Mouse (Mus musculus): ENCODE results near the gene Ecsit. TPM values are rescaled to one million over a fixed set of nuclear protein-coding genes. Genes with fewer than 3 reads are reported as not detected.

The Ecsit gene
- polyA plus RNA-seq, 1 experiment from 2014 or later: 55.0 TPM

DNA sequence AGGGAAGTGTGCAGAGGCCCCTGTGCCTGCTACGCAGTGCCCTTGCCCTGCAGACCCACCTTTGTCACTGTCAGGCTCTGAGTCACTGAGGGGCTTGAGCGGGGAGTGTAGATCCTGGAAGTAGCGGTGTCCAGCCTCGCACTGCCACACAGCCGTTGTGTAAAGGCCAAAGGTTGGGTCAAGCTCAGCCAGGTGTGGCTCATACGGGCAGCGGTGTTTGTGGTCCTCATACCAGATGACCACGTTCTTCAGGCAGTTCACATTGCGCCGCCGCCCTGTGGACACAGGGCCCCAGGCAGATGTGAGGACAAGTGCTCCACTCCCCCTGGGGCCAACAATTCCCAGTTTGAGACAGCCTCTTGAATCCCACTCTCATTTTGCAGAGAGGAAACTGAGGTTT lies 19.6 kb downstream of the Ecsit start:
- Histone ChIP-seq H3K27ac (no peak overlapping the region), H3K4me1 (replicated peaks) (peaks cover 13% of the 10 kb centered on the region), H3K36me3 (peaks cover 36% of the 10 kb centered on the region), H3K27me3 (no peaks in the 10 kb centered on the region), H3K4me2 (no peak overlapping the region), H3K4me3 (no peak overlapping the region), H3K9ac (no peak overlapping the region), H3K9me3 (replicated peaks) (no peaks in the 10 kb centered on the region)
- WGBS: 94% methylated on average over 11 of the region's 11 CpGs
- no peak for ATAC-seq (replicated peaks; ENCODE audit: insufficient number of reproducible peaks, insufficient read depth, low FRiP score, low read depth)

GRCm38 (mm10) chr9:22064341-22064740 lies 20.9 kb downstream of the Ecsit start:
- 88% methylated on average over 3 of the region's 3 CpGs for WGBS
- peaks cover 39% of the 10 kb centered on the region for H3K36me3 ChIP-seq

DNA sequence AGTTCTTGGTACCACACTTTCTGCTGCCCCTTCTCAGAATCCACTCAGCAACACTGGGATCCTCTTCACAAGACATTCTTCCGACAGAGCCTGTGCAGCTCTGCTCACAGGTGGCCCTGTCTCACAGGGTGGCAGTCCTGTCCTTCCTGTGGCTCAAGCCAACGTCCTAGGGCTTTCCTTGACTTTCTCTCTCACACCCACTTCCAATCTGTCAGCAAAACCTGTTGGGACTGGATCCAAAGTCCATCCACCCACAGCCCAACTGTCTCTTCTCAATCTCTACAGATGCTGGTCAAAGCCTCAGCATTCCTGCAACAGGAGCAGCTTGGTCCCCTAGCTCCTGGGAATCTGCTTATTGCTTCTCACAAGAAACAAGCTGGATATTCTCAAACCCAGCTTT lies 23.9 kb downstream of the Ecsit start:
- Histone ChIP-seq H3K4me1 (replicated peaks) (no peaks in the 10 kb centered on the region), H3K9me3 (replicated peaks) (no peaks in the 10 kb centered on the region), H3K36me3 (peaks cover 53% of the 10 kb centered on the region), H3K4me2 (no peak overlapping the region), H3K27me3 (peaks cover 2% of the 10 kb centered on the region; the same call in 1 of the 2 replicates), H3K27ac (no peak overlapping the region), H3K9ac (no peak overlapping the region), H3K4me3 (no peak overlapping the region)
- no peak for ATAC-seq (replicated peaks; ENCODE audit: insufficient number of reproducible peaks, insufficient read depth, low FRiP score, low read depth)
- WGBS: 62% methylated on average over 2 of the region's 2 CpGs

More at GRCm38 (mm10) chr9:22064341-22064740, 20.9 kb downstream of the Ecsit start:
- Histone ChIP-seq H3K27me3 (no peaks in the 10 kb centered on the region), H3K4me2 (no peak overlapping the region), H3K4me1 (replicated peaks) (0 out of 2 replicates have a peak, but pooled peaks cover 1% of the 10 kb centered on the region), H3K27ac (no peak overlapping the region), H3K9ac (no peak overlapping the region), H3K9me3 (replicated peaks) (no peaks in the 10 kb centered on the region), H3K4me3 (no peak overlapping the region)
- 0 out of 2 replicates have a peak, but pooled peaks have one; percentile 14 for ATAC-seq (replicated peaks; ENCODE audit: insufficient number of reproducible peaks, insufficient read depth, low FRiP score, low read depth)

DNA sequence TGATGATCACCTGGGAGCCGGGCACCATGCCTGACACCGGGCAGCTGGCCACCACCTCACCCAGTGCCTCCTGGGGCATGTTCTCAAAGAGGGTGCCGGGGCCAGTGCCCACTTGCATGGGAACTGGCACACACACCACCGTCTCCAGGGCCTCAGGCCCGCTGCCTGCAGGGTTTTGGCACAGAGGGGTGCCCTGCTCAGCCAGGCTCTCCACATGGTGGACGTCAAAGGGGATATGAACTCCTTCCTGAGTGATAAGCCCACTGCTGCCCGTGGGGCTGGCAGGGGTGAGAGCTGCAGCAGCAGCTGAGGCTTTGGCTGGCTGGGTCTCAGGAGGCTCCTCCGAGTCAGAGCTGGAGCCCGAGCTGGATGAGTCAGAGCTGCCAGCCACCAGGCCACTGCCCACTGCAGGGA lies 27.2 kb downstream of the Ecsit start:
- H3K27me3 ChIP-seq: peaks cover 34% of the 10 kb centered on the region
- 84% methylated on average over 9 of the region's 9 CpGs for WGBS
- peaks cover 7% of the 10 kb centered on the region for H3K4me1 ChIP-seq (replicated peaks)
- H3K9me3 ChIP-seq (replicated peaks): no peaks in the 10 kb centered on the region
- H3K4me3 ChIP-seq: no peak overlapping the region
- H3K9ac ChIP-seq: no peak overlapping the region
- no peak overlapping the region for H3K27ac ChIP-seq
- no peak for ATAC-seq (replicated peaks; ENCODE audit: insufficient number of reproducible peaks, insufficient read depth, low FRiP score, low read depth)
- H3K4me2 ChIP-seq: no peak overlapping the region
- H3K36me3 ChIP-seq: peaks cover 32% of the 10 kb centered on the region; the same call in 1 of the 2 replicates

DNA sequence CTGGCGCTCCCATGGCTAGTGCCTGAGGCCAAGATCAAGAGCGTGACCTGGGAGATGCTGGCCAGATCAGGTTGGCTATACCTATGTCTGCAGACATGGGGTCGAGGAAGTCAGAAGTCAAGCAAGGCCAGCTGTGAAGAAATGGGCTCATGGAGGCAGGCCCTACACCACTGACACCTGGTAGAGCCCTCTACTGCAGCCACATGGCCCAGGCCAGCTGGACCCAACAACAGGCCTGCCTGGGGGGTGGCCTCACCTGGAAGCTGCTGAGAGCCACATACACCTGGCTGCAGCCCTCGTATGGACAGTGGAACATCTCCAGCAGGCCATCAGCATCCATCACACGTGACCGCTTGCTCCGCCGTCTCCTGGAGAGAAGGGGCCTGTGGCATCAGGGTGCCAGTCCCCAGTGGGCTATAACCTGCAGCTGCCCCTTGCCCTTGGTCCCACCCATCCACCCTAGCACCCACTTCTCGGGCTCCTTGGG lies 28.2 kb downstream of the Ecsit start:
- Histone ChIP-seq H3K4me1 (replicated peaks) (peaks cover 7% of the 10 kb centered on the region), H3K9me3 (replicated peaks) (no peaks in the 10 kb centered on the region), H3K4me2 (no peak overlapping the region), H3K9ac (no peak overlapping the region), H3K4me3 (no peak overlapping the region), H3K27me3 (peaks cover 43% of the 10 kb centered on the region), H3K36me3 (peaks cover 32% of the 10 kb centered on the region; the same call in 1 of the 2 replicates), H3K27ac (no peak overlapping the region)
- 88% methylated on average over 9 of the region's 9 CpGs for WGBS
- no peak for ATAC-seq (replicated peaks; ENCODE audit: insufficient number of reproducible peaks, insufficient read depth, low FRiP score, low read depth)

GRCm38 (mm10) chr9:22056303-22056910 lies 28.8 kb downstream of the Ecsit start:
- Histone ChIP-seq H3K4me1 (replicated peaks) (peaks cover 13% of the 10 kb centered on the region), H3K36me3 (peaks cover 28% of the 10 kb centered on the region; the same call in 1 of the 2 replicates), H3K4me3 (no peak overlapping the region), H3K27ac (no peak overlapping the region), H3K4me2 (no peak overlapping the region), H3K9me3 (replicated peaks) (no peaks in the 10 kb centered on the region), H3K9ac (no peak overlapping the region), H3K27me3 (peaks cover 50% of the 10 kb centered on the region)
- no peak for ATAC-seq (replicated peaks; ENCODE audit: insufficient number of reproducible peaks, insufficient read depth, low FRiP score, low read depth)
- 69% methylated on average over 9 of the region's 9 CpGs for WGBS

GRCm38 (mm10) chr9:22055713-22056112 lies 29.5 kb downstream of the Ecsit start:
- no peak overlapping the region for H3K4me3 ChIP-seq
- no peak overlapping the region for H3K9ac ChIP-seq
- no peaks in the 10 kb centered on the region for H3K9me3 ChIP-seq (replicated peaks)
- no peak overlapping the region for H3K4me2 ChIP-seq
- 34% methylated on average over 29 of the region's 29 CpGs for WGBS
- ATAC-seq (replicated peaks; ENCODE audit: insufficient number of reproducible peaks, insufficient read depth, low FRiP score, low read depth): no peak
- H3K27me3 ChIP-seq: peaks cover 57% of the 10 kb centered on the region
- peaks cover 26% of the 10 kb centered on the region; the same call in 1 of the 2 replicates for H3K36me3 ChIP-seq
- H3K4me1 ChIP-seq (replicated peaks): peaks cover 20% of the 10 kb centered on the region
- H3K27ac ChIP-seq: no peak overlapping the region

DNA sequence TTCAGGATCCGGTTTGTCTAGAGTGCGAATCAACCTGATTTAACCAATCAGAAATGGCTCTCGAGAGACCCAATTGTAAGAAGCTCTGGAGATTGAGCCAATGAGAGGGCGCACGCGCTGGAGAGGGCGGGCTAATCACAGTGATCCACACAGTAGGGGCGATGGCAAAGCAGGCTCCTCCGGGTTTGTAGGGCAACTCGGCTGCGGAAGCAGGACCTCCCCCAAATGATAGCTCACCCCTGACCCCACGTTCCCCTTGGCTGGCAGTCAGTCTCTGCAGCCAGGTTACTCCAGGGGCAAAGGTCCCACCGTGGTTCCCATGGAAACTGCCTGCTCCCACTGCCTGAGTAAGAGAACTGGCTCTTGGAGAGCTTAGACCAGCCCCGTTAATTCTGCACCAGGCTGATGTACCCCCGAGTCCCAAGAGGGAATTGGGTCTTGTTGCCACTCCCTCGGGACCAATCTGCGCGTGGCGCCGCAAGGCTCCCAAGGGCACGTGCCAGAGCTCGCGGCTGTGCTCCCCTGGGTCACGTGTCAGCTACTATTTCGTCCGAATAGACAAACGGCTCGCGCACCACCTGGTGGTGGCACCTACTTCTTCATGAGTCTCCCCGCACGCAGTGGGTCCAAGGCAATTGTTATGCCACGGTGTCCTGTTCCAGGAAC lies 30.7 kb downstream of the Ecsit start:
- Histone ChIP-seq H3K4me2 (peak overlapping the region; percentile 25; the same call in 1 of the 2 replicates), H3K4me1 (replicated peaks) (peaks cover 27% of the 10 kb centered on the region), H3K36me3 (peaks cover 25% of the 10 kb centered on the region; the same call in 1 of the 2 replicates), H3K27ac (no peak overlapping the region), H3K9me3 (replicated peaks) (no peaks in the 10 kb centered on the region), H3K4me3 (peak overlapping the region; percentile 6; the same call in 1 of the 2 replicates), H3K9ac (no peak overlapping the region), H3K27me3 (peaks cover 68% of the 10 kb centered on the region)
- ATAC-seq (replicated peaks; ENCODE audit: insufficient number of reproducible peaks, insufficient read depth, low FRiP score, low read depth): 0 out of 2 replicates have a peak, but pooled peaks have one; percentile 16
- 3% methylated on average over 32 of the region's 32 CpGs for WGBS

DNA sequence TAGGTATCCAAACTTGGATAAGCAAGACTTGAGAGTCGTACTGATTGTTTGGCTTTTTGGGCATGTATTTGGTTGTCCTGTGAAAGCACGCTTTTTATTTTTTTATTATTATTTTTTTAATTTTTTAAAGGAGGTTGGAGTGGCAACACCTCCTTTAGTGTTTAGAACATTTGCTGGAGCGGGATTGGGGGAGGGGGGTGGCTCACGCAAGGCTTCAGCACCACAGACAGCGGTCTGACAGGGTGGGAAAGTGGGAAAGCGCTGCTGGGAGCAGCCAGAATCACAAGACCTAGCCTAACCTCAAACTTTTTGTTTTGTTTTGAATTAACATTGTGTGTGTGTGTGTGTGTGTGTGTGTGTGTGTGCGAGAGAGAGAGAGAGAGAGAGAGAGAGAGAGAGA lies 31.6 kb downstream of the Ecsit start:
- 26% methylated on average over 6 of the region's 7 CpGs for WGBS
- no peak overlapping the region for H3K4me3 ChIP-seq

DNA sequence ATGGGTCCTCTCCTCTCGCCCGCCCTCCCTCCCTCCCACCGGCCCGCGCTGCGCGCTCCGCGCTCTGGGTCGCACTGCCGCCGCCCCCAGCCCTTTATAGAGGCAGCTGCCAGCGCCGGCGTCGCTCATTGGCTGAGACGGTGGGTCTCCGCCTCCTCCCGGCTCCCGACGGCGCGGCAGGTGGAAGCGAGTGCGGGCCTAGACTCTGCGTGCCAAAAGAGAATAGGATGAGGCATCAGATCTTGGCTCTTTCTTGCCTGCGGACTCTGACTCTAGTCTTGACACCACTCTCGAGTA lies 33.3 kb downstream of the Ecsit start, which contains the start of gene Elavl3:
TSS of gene Elavl3 (minus strand) at position 66 of the 297 bp plus-strand sequence.
- peaks cover 2% of the 10 kb centered on the region; the same call in 1 of the 2 replicates for H3K36me3 ChIP-seq
- H3K4me2 ChIP-seq: peak within 1 kb of the TSS; percentile 78
- under 1% methylated on average over 28 of the region's 28 CpGs for WGBS
- H3K27ac ChIP-seq: no peak within 1 kb of the TSS
- ATAC-seq (replicated peaks; ENCODE audit: insufficient number of reproducible peaks, insufficient read depth, low FRiP score, low read depth): no peak
- peak within 1 kb of the TSS; percentile 14; the same call in 1 of the 2 replicates for H3K9ac ChIP-seq
- H3K9me3 ChIP-seq (replicated peaks): no peaks in the 10 kb centered on the region
- H3K4me1 ChIP-seq (replicated peaks): peaks cover 27% of the 10 kb centered on the region
- peak within 1 kb of the TSS; percentile 43 for H3K4me3 ChIP-seq
- H3K27me3 ChIP-seq: peaks cover 82% of the 10 kb centered on the region

More for the DNA sequence above, 31.6 kb downstream of the Ecsit start:
- H3K36me3 ChIP-seq: peaks cover 19% of the 10 kb centered on the region; the same call in 1 of the 2 replicates
- H3K9ac ChIP-seq: no peak overlapping the region
- H3K27ac ChIP-seq: no peak overlapping the region
- no peak overlapping the region for H3K4me2 ChIP-seq
- H3K4me1 ChIP-seq (replicated peaks): peaks cover 27% of the 10 kb centered on the region
- no peaks in the 10 kb centered on the region for H3K9me3 ChIP-seq (replicated peaks)
- no peak for ATAC-seq (replicated peaks; ENCODE audit: insufficient number of reproducible peaks, insufficient read depth, low FRiP score, low read depth)
- H3K27me3 ChIP-seq: peaks cover 77% of the 10 kb centered on the region

DNA sequence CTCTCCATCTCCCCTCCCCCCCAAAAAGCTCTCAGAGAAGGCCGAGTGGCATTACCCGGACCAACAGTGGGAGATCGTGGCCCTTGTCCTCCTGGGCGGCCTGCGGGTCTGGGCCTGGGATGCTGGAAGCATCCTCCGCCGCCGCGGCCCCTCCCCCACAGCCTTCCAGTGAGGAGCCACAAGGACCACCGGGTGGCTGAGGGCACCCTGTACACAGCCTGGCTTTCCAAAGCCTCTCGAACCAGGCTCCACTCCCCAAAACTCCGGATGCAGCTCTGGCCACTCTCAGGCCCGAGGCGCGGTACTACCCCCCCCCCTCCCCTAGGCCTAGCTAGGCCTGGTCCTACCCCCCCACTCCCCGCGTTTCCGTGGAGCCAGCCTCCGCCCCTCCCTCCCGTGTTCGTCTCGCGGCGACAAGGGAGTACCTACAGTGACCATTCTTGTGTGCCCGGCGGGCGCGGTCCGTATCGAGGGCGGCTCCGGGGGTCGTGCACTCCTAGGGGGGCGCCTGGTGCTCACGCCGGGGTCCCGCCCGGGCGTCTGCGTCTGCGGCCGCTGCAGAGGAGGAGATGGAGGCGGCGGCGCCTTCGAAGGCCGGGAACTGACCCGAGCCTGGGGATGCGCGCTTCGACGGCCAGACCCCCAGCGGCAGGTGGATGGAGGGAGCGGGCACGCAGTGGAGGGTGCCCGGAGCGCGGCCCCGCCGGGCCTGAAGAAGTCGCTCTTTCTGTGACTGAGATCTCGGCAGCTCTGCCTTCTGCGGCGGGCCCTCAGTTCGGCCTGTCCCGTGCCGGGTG lies 33.9 kb downstream of the Ecsit start:
- Histone ChIP-seq H3K36me3 (no peaks in the 10 kb centered on the region; the same call in 1 of the 2 replicates), H3K27me3 (peaks cover 80% of the 10 kb centered on the region), H3K27ac (no peak overlapping the region), H3K4me3 (peak overlapping the region; percentile 43), H3K9me3 (replicated peaks) (no peaks in the 10 kb centered on the region), H3K4me1 (replicated peaks) (peaks cover 27% of the 10 kb centered on the region), H3K9ac (no peak overlapping the region; the same call in 1 of the 2 replicates), H3K4me2 (peak overlapping the region; percentile 78)
- 0 out of 2 replicates have a peak, but pooled peaks have one; percentile 1 for ATAC-seq (replicated peaks; ENCODE audit: insufficient number of reproducible peaks, insufficient read depth, low FRiP score, low read depth)
- WGBS: 4% methylated on average over 63 of the region's 67 CpGs
